Comparison of ENCODE assay signal across 20 mouse cellular contexts in the genomic region with DNA sequence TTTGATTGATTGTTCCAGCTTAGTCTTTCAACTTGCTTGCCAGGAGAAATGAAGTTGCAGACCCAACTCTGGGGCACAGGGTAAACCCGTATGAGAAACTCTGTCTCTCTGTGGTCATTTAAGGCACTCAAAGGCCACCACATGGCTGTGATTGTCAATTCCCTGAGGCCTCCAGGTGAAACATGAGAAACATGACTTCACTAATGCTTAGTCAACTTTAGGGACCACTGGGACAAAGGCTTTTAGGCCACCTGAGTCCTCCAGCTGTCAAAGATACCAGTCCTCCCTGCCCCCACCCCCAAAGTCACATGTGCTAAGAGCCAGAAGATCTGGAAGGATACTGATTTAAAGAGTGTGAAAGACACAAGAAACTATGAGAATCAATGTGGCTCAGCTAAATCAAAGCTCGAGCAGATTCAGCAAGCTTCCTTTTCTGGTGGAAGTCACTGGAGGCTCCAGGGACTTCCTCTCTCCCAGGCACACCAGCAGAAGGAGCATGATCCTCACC.
DNase-seq lines count a peak whose midpoint lies in the region; ATAC-seq and TF ChIP-seq lines count a peak whose summit lies in the region.
"Had no signal": no experiment of that assay in that cellular context is flagged by ENCODE, and none has a peak within 500 bp of the region (broad histone marks: within the 10 kb centered on the region; RNA-seq: fewer than 3 reads in every experiment).

No protein-coding gene starts in this region.

- TF ChIP-seq POLR2A in myocyte (IDR thresholded peaks at IDR 0.05; ENCODE audit: insufficient read length, low read depth) = no peak

- no peaks in the 10 kb centered on the region for H3K9me3 ChIP-seq in forebrain, embryonic 13.5 days (replicated peaks)
- no peaks in the 10 kb centered on the region for H3K9me3 ChIP-seq in forebrain, embryonic 16.5 days (ENCODE audit: control insufficient read depth, low read length)
- H3K9me3 ChIP-seq in liver, embryonic 16.5 days (replicated peaks; ENCODE audit: control insufficient read depth, low read length) = no peaks in the 10 kb centered on the region
- no peaks in the 10 kb centered on the region for H3K9me3 ChIP-seq in liver, embryonic 11.5 days (ENCODE audit: control insufficient read depth, low read length)
- H3K9me3 ChIP-seq in embryonic facial prominence, embryonic 15.5 days (replicated peaks) = no peaks in the 10 kb centered on the region
- no peaks in the 10 kb centered on the region for H3K9me3 ChIP-seq in midbrain, embryonic 10.5 days (replicated peaks)
- H3K9me3 ChIP-seq: hindbrain, embryonic 10.5 days; stomach, embryonic 15.5 days had no signal

- no peak overlapping the region for H3K4me2 ChIP-seq in forebrain, embryonic 13.5 days
- no peak overlapping the region for H3K4me2 ChIP-seq in forebrain, embryonic 16.5 days (ENCODE audit: low read length)
- H3K4me2 ChIP-seq in liver, embryonic 16.5 days (ENCODE audit: low read depth, low read length) = no peak overlapping the region
- H3K4me2 ChIP-seq in liver, embryonic 11.5 days = no peak overlapping the region
- H3K4me2 ChIP-seq in embryonic facial prominence, embryonic 15.5 days (replicated peaks) = no peak overlapping the region
- peak overlapping the region; percentile 26 for H3K4me2 ChIP-seq in myocyte (ENCODE audit: low read depth)
- H3K4me2 ChIP-seq: heart, embryonic 11.5 days; lung, embryonic 14.5 days; stomach, embryonic 15.5 days had no signal

- H3K27me3 ChIP-seq in forebrain, embryonic 13.5 days = no peaks in the 10 kb centered on the region
- H3K27me3 ChIP-seq in forebrain, embryonic 16.5 days (replicated peaks; ENCODE audit: control insufficient read depth, insufficient read depth, low read length) = no peaks in the 10 kb centered on the region
- H3K27me3 ChIP-seq in liver, embryonic 16.5 days (ENCODE audit: control insufficient read depth, insufficient read depth, low read depth, low read length) = no peaks in the 10 kb centered on the region
- no peaks in the 10 kb centered on the region for H3K27me3 ChIP-seq in liver, embryonic 11.5 days (replicated peaks; ENCODE audit: control insufficient read depth, insufficient read depth, low read length)
- no peaks in the 10 kb centered on the region for H3K27me3 ChIP-seq in embryonic facial prominence, embryonic 15.5 days
- no peaks in the 10 kb centered on the region for H3K27me3 ChIP-seq in myocyte (ENCODE audit: control insufficient read depth, insufficient read depth, insufficient read length)
- H3K27me3 ChIP-seq in midbrain, embryonic 10.5 days (ENCODE audit: low read depth, poor library complexity, severe bottlenecking) = no peaks in the 10 kb centered on the region
- H3K27me3 ChIP-seq: Patski; stomach, embryonic 15.5 days had no signal

- H3ac ChIP-seq in myocyte (ENCODE audit: control insufficient read depth, insufficient read length) = no peak overlapping the region

- peaks cover 5% of the 10 kb centered on the region; the same call in 1 of the 2 replicates for H3K36me3 ChIP-seq in forebrain, embryonic 13.5 days (ENCODE audit: poor library complexity, severe bottlenecking)
- no peaks in the 10 kb centered on the region for H3K36me3 ChIP-seq in forebrain, embryonic 16.5 days (ENCODE audit: control insufficient read depth, insufficient read depth)
- no peaks in the 10 kb centered on the region; the same call in 1 of the 2 replicates for H3K36me3 ChIP-seq in liver, embryonic 16.5 days (ENCODE audit: control insufficient read depth, insufficient read depth)
- H3K36me3 ChIP-seq in liver, embryonic 11.5 days (ENCODE audit: control insufficient read depth, insufficient read depth, low read length) = peaks cover 9% of the 10 kb centered on the region; the same call in 1 of the 2 replicates
- peaks cover 16% of the 10 kb centered on the region; the same call in 1 of the 2 replicates for H3K36me3 ChIP-seq in embryonic facial prominence, embryonic 15.5 days
- no peaks in the 10 kb centered on the region for H3K36me3 ChIP-seq in myocyte (ENCODE audit: control insufficient read depth, insufficient read depth)
- peaks cover 23% of the 10 kb centered on the region for H3K36me3 ChIP-seq in midbrain, embryonic 10.5 days
- H3K36me3 ChIP-seq: stomach, embryonic 15.5 days had no signal

- H3K4me3 ChIP-seq in forebrain, embryonic 13.5 days = no peak overlapping the region
- no peak overlapping the region for H3K4me3 ChIP-seq in forebrain, embryonic 16.5 days (replicated peaks; ENCODE audit: low read length)
- no peak overlapping the region for H3K4me3 ChIP-seq in liver, embryonic 16.5 days (ENCODE audit: low read depth, low read length)
- H3K4me3 ChIP-seq in liver, embryonic 11.5 days (ENCODE audit: low read depth, low read length) = no peak overlapping the region
- H3K4me3 ChIP-seq in embryonic facial prominence, embryonic 15.5 days (replicated peaks) = no peak overlapping the region
- H3K4me3 ChIP-seq in myocyte = no peak overlapping the region
- no peak overlapping the region for H3K4me3 ChIP-seq in midbrain, embryonic 10.5 days
- H3K4me3 ChIP-seq: erythroblast, embryonic 14.5 days; hindbrain, embryonic 10.5 days; stomach, embryonic 15.5 days had no signal

- peak overlapping the region; percentile 14; the same call in 1 of the 2 replicates for H3K9ac ChIP-seq in forebrain, embryonic 13.5 days
- no peak overlapping the region for H3K9ac ChIP-seq in forebrain, embryonic 16.5 days (replicated peaks; ENCODE audit: low read depth, low read length)
- no peak overlapping the region for H3K9ac ChIP-seq in liver, embryonic 16.5 days (ENCODE audit: low read depth, low read length)
- H3K9ac ChIP-seq in liver, embryonic 11.5 days (ENCODE audit: low read depth, low read length) = no peak overlapping the region
- H3K9ac ChIP-seq in embryonic facial prominence, embryonic 15.5 days = no peak overlapping the region
- H3K9ac ChIP-seq: forebrain, postnatal 0 days; lung, embryonic 14.5 days; stomach, embryonic 15.5 days had no signal

- no peak overlapping the region for H3K27ac ChIP-seq in forebrain, embryonic 13.5 days
- H3K27ac ChIP-seq in forebrain, embryonic 16.5 days (ENCODE audit: low read length) = no peak overlapping the region
- peak overlapping the region; percentile 21; the same call in 1 of the 2 replicates for H3K27ac ChIP-seq in liver, embryonic 16.5 days (ENCODE audit: low read length)
- H3K27ac ChIP-seq in liver, embryonic 11.5 days (ENCODE audit: low read depth, low read length) = no peak overlapping the region
- H3K27ac ChIP-seq in embryonic facial prominence, embryonic 15.5 days (replicated peaks) = peak overlapping the region; percentile 25; the same call in 1 of the 2 replicates
- no peak overlapping the region for H3K27ac ChIP-seq in midbrain, embryonic 10.5 days (replicated peaks)
- H3K27ac ChIP-seq: stomach, embryonic 15.5 days had no signal

- no peaks in the 10 kb centered on the region for H3K79me2 ChIP-seq in myocyte (ENCODE audit: control insufficient read depth, insufficient read depth)

- no peak for ATAC-seq in forebrain, embryonic 13.5 days
- ATAC-seq in forebrain, embryonic 16.5 days = no peak
- no peak for ATAC-seq in liver, embryonic 16.5 days (ENCODE audit: low read depth)
- ATAC-seq in liver, embryonic 11.5 days (replicated peaks; ENCODE audit: low FRiP score) = no peak
- no peak for ATAC-seq in embryonic facial prominence, embryonic 15.5 days (ENCODE audit: insufficient number of reproducible peaks, low FRiP score, low TSS enrichment, low read depth)
- ATAC-seq: forebrain, postnatal 0 days; Patski had no signal

- WGBS in forebrain, embryonic 13.5 days = 44% methylated on average over 2 of the region's 2 CpGs
- WGBS in forebrain, embryonic 16.5 days = 38% methylated on average over 2 of the region's 2 CpGs
- WGBS in liver, embryonic 16.5 days (ENCODE audit: insufficient replicate concordance) = 57% methylated on average over 2 of the region's 2 CpGs
- 65% methylated on average over 2 of the region's 2 CpGs for WGBS in liver, embryonic 11.5 days
- 27% methylated on average over 2 of the region's 2 CpGs for WGBS in embryonic facial prominence, embryonic 15.5 days
- WGBS in midbrain, embryonic 10.5 days = 45% methylated on average over 2 of the region's 2 CpGs

- DNase-seq in liver, embryonic 11.5 days (ENCODE audit: low spot score) = no peak
- DNase-seq in left cerebral cortex, postnatal 10 days (ENCODE audit: extremely low spot score in 1 of 2, low spot score in 2 of 2) = no peak
- DNase-seq in midbrain, embryonic 10.5 days (ENCODE audit: low spot score) = no peak
- DNase-seq: cerebellum, adult 11-12 months; forebrain, postnatal 0 days; gastrocnemius, postnatal 25 days; kidney, postnatal 10 days; layer of hippocampus, adult 9-11 months; lung, embryonic 14.5 days; right cerebral cortex, adult 18-20 months had no signal

- intact Hi-C loops in left cerebral cortex, postnatal 10 days (cut with DNase I) = no loop called here

- peaks cover 13% of the 10 kb centered on the region for H3K4me1 ChIP-seq in forebrain, embryonic 13.5 days
- no peaks in the 10 kb centered on the region for H3K4me1 ChIP-seq in forebrain, embryonic 16.5 days (replicated peaks; ENCODE audit: control insufficient read depth, insufficient read depth, low read length)
- H3K4me1 ChIP-seq in liver, embryonic 16.5 days (ENCODE audit: control insufficient read depth, low read depth, low read length) = peaks cover 23% of the 10 kb centered on the region
- peaks cover 21% of the 10 kb centered on the region for H3K4me1 ChIP-seq in liver, embryonic 11.5 days (replicated peaks; ENCODE audit: control insufficient read depth, insufficient read depth, low read length)
- H3K4me1 ChIP-seq in embryonic facial prominence, embryonic 15.5 days = peaks cover 11% of the 10 kb centered on the region
- H3K4me1 ChIP-seq in midbrain, embryonic 10.5 days = peaks cover 23% of the 10 kb centered on the region
- H3K4me1 ChIP-seq: stomach, embryonic 15.5 days had no signal

TF ChIP-seq in myocyte, 11 proteins besides CTCF, POLR2A, EP300 and RAD21:
- TF ChIP-seq TCF3 (IDR thresholded peaks at IDR 0.05; ENCODE audit: insufficient read length, low read depth) (no peak), CEBPB (IDR thresholded peaks at IDR 0.05; ENCODE audit: insufficient read depth, poor library complexity, severe bottlenecking) (no peak), USF1 (IDR thresholded peaks at IDR 0.05; ENCODE audit: low read depth) (peak; percentile 63), MYOD1 (IDR thresholded peaks at IDR 0.05; ENCODE audit: control insufficient read depth in 1 of 3, insufficient read length in 2 of 3, low read depth in 2 of 3) (peak in 1 of 3 experiments; percentile 32)
TF ChIP-seq in myocyte: peak in this region for 2.

Comparison
In these comparisons a context has a peak if more than half of its experiments do, and no peak if none do; other contexts are left out.
1. H3K27ac ChIP-seq: peak in liver, embryonic 16.5 days (single experiment) and embryonic facial prominence, embryonic 15.5 days (single experiment); none in forebrain, embryonic 13.5 days (single experiment), forebrain, embryonic 16.5 days (single experiment), liver, embryonic 11.5 days (single experiment) and midbrain, embryonic 10.5 days (single experiment).